Mouse (Mus musculus): ENCODE measurements around the gene Slc25a38. TPM values are rescaled to one million over a fixed set of nuclear protein-coding genes. Genes with fewer than 3 reads are reported as not detected.

Gene Slc25a38
- polyA plus RNA-seq, 1 experiment from 2014 or later: 34.8 TPM

DNA sequence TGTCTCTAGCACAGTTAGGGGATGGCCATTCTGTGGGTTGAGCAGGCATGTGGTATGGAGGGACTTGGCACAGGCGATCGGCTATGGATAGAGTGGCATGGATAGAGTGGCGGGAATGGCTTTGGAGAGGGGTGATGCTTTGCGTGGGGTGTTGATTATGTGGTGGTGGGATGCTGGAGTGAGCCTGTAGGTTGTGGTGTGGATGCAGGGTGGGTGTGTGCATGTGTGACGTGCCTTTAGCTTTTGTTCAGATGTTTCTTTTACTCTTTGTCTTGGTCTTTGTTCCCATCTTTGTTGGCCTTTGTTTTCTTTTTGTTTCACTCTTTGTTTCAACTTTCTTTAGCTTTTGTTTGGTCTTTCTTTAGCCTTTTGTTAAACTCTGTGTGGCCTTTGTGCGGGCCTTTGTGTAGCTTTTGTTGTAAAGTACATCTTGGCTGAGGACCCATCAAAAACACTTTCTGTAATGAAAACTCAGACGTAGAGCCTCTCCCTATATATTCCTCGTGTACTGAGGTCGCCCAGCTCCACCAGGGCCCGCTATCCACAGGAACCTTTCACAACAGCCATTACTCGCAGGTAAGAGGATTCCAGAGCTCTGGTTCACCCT, 39.2 kb downstream of the Slc25a38 start, which contains the start of gene Mobp:
Gene Mobp (plus strand): TSS at position 486 of the 607 bp plus-strand sequence.
- Histone ChIP-seq H3K9ac (ENCODE audit: low read length) (no peak within 1 kb of the TSS), H3K36me3 (ENCODE audit: control insufficient read depth, insufficient read depth, low read length) (no peaks in the 10 kb centered on the region), H3K9me3 (replicated peaks; ENCODE audit: control insufficient read depth, low read length) (no peaks in the 10 kb centered on the region), H3K4me2 (ENCODE audit: low read depth, low read length) (no peak within 1 kb of the TSS), H3K27me3 (ENCODE audit: control insufficient read depth, insufficient read depth, low read length) (no peaks in the 10 kb centered on the region), H3K4me1 (ENCODE audit: control insufficient read depth, insufficient read depth, low read length) (no peaks in the 10 kb centered on the region), H3K27ac (ENCODE audit: low read length) (no peak within 1 kb of the TSS), H3K4me3 (replicated peaks; ENCODE audit: low read length) (no peak within 1 kb of the TSS)
- ATAC-seq (ENCODE audit: insufficient read depth, low FRiP score): no peak
- WGBS: 75% methylated on average over 11 of the region's 11 CpGs

DNA sequence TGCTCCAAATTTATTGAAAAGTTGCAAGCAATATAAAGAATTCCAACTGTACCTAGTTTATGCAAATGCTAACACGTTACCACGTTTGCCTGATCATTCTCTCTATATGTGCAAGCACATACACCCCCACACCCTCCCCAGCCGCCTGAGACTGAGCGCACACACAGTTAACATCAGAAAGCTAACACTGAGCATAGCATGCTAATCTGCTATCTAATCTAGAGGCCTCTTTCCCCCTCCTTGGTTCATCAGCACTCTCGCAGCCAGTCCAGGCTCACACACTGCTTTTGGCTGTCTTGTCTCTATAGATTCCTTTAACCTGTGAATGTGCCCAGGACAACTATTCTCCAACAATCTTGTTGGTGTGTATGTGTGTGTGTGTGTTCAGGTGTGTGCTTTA, 41.0 kb downstream of the Slc25a38 start:
- 60% methylated on average over 5 of the region's 5 CpGs for WGBS
- no peaks in the 10 kb centered on the region for H3K27me3 ChIP-seq (ENCODE audit: control insufficient read depth, insufficient read depth, low read length)
- H3K36me3 ChIP-seq (ENCODE audit: control insufficient read depth, insufficient read depth, low read length): no peaks in the 10 kb centered on the region
- no peak overlapping the region for H3K4me3 ChIP-seq (replicated peaks; ENCODE audit: low read length)
- H3K4me2 ChIP-seq (ENCODE audit: low read depth, low read length): no peak overlapping the region
- no peak overlapping the region for H3K27ac ChIP-seq (ENCODE audit: low read length)
- no peak for ATAC-seq (ENCODE audit: insufficient read depth, low FRiP score)
- no peaks in the 10 kb centered on the region for H3K4me1 ChIP-seq (ENCODE audit: control insufficient read depth, insufficient read depth, low read length)
- H3K9ac ChIP-seq (ENCODE audit: low read length): no peak overlapping the region
- H3K9me3 ChIP-seq (replicated peaks; ENCODE audit: control insufficient read depth, low read length): no peaks in the 10 kb centered on the region

DNA sequence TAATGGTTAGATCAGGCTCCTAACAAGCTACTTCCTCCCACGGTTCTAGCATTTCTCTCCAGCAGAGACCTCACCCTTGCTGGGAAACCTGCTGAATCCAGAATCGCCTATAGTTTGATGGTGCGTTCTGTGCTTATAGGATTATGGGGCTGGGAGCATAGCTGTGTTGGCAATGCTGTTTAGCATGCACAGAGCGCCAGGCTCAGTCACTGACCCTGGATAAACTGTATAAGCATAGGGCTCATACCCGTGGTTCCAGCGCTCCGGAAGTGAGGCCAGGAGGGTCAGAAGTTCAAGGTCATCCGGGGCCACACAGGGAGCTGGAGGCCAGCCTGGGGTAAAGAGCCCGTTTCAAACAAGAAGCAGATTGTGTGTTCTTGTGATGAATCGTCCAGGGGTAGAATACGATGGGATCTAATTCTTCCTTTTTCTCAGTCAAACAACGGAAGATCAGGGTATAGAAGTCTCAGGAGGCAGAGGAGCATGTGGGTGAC, 41.8 kb downstream of the Slc25a38 start:
- ATAC-seq (ENCODE audit: insufficient read depth, low FRiP score): no peak
- Histone ChIP-seq H3K4me2 (ENCODE audit: low read depth, low read length) (no peak overlapping the region), H3K27me3 (ENCODE audit: control insufficient read depth, insufficient read depth, low read length) (no peaks in the 10 kb centered on the region), H3K9ac (ENCODE audit: low read length) (no peak overlapping the region), H3K4me3 (replicated peaks; ENCODE audit: low read length) (no peak overlapping the region), H3K9me3 (replicated peaks; ENCODE audit: control insufficient read depth, low read length) (no peaks in the 10 kb centered on the region), H3K4me1 (ENCODE audit: control insufficient read depth, insufficient read depth, low read length) (no peaks in the 10 kb centered on the region), H3K27ac (ENCODE audit: low read length) (no peak overlapping the region), H3K36me3 (ENCODE audit: control insufficient read depth, insufficient read depth, low read length) (no peaks in the 10 kb centered on the region)
- 71% methylated on average over 12 of the region's 12 CpGs for WGBS

DNA sequence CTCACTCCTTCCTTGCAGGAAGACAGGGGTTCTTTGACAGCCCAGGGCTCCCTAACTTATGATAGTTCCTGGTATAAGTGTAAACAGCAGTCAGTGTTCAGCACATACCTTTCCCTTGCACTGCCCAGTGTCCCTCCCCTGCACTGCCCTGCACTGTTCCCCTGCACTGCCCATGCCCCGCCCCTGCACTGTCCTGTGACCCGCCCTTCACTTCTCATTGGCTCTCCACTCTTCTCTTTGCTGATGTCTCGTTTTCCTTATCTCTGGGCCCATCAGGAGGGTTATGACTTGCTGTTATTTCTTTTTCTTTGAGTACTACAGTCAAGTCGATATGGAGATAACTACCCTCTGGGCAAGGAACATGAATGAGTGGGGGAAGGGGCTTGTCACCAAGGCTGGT, 47.9 kb downstream of the Slc25a38 start:
- WGBS: 24% methylated on average over 4 of the region's 4 CpGs
- H3K4me3 ChIP-seq (replicated peaks; ENCODE audit: low read length): no peak overlapping the region
- H3K36me3 ChIP-seq (ENCODE audit: control insufficient read depth, insufficient read depth, low read length): no peaks in the 10 kb centered on the region
- H3K4me1 ChIP-seq (ENCODE audit: control insufficient read depth, insufficient read depth, low read length): no peaks in the 10 kb centered on the region
- no peaks in the 10 kb centered on the region for H3K27me3 ChIP-seq (ENCODE audit: control insufficient read depth, insufficient read depth, low read length)
- no peaks in the 10 kb centered on the region for H3K9me3 ChIP-seq (replicated peaks; ENCODE audit: control insufficient read depth, low read length)
- no peak overlapping the region for H3K27ac ChIP-seq (ENCODE audit: low read length)
- H3K4me2 ChIP-seq (ENCODE audit: low read depth, low read length): no peak overlapping the region
- H3K9ac ChIP-seq (ENCODE audit: low read length): no peak overlapping the region
- 0 out of 2 replicates have a peak, but pooled peaks have one; percentile 71 for ATAC-seq (ENCODE audit: insufficient read depth, low FRiP score)

DNA sequence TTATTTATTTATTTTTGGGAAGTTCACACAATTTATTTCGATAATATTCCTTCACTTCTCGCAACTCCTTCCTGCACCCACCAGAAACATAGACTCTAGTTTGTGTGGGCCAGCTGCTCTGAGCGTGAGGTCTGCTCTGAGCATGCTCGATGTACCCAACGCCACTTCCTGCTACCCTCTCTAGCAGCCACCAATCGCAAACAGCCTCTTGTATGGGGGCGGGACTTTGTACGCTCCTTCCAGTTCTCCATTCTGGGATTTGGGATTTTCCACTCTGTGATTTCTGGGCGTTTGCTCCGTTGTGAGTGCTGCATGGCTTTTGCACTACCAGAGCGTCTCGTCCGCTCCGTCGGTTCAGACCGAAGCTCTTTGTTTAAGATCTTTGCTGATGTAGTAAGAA, 53.7 kb downstream of the Slc25a38 start:
- H3K4me2 ChIP-seq (ENCODE audit: low read depth, low read length): no peak overlapping the region
- H3K36me3 ChIP-seq (ENCODE audit: control insufficient read depth, insufficient read depth, low read length): no peaks in the 10 kb centered on the region
- H3K4me1 ChIP-seq (ENCODE audit: control insufficient read depth, insufficient read depth, low read length): no peaks in the 10 kb centered on the region
- no peak for ATAC-seq (ENCODE audit: insufficient read depth, low FRiP score)
- H3K27me3 ChIP-seq (ENCODE audit: control insufficient read depth, insufficient read depth, low read length): no peaks in the 10 kb centered on the region
- H3K9ac ChIP-seq (ENCODE audit: low read length): no peak overlapping the region
- WGBS: 89% methylated on average over 16 of the region's 16 CpGs
- H3K9me3 ChIP-seq (replicated peaks; ENCODE audit: control insufficient read depth, low read length): no peaks in the 10 kb centered on the region
- no peak overlapping the region for H3K27ac ChIP-seq (ENCODE audit: low read length)
- no peak overlapping the region for H3K4me3 ChIP-seq (replicated peaks; ENCODE audit: low read length)

DNA sequence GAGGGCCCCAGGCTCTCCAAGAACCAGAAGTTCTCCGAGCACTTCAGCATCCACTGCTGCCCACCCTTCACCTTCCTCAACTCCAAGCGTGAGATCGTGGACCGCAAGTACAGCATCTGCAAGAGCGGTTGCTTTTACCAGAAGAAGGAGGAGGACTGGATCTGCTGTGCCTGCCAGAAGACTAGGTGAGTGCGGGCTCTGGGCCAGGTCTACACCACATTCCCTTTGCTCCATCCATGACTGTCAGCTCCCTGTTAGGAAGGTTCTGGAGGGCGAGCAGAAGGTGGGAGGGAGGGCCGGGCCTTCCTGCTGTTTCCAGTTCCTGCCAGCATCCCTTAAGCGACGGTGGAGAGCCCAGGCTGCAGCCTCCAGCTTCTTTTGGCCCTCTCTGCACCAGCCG, 57.7 kb downstream of the Slc25a38 start:
- ATAC-seq (ENCODE audit: insufficient read depth, low FRiP score): no peak
- H3K4me3 ChIP-seq (replicated peaks; ENCODE audit: low read length): no peak overlapping the region
- no peak overlapping the region for H3K27ac ChIP-seq (ENCODE audit: low read length)
- no peaks in the 10 kb centered on the region for H3K27me3 ChIP-seq (ENCODE audit: control insufficient read depth, insufficient read depth, low read length)
- H3K36me3 ChIP-seq (ENCODE audit: control insufficient read depth, insufficient read depth, low read length): no peaks in the 10 kb centered on the region
- WGBS: 63% methylated on average over 11 of the region's 11 CpGs
- H3K4me1 ChIP-seq (ENCODE audit: control insufficient read depth, insufficient read depth, low read length): no peaks in the 10 kb centered on the region
- no peak overlapping the region for H3K9ac ChIP-seq (ENCODE audit: low read length)
- no peaks in the 10 kb centered on the region; the same call in 1 of the 2 replicates for H3K9me3 ChIP-seq (replicated peaks; ENCODE audit: control insufficient read depth, low read length)
- H3K4me2 ChIP-seq (ENCODE audit: low read depth, low read length): no peak overlapping the region

DNA sequence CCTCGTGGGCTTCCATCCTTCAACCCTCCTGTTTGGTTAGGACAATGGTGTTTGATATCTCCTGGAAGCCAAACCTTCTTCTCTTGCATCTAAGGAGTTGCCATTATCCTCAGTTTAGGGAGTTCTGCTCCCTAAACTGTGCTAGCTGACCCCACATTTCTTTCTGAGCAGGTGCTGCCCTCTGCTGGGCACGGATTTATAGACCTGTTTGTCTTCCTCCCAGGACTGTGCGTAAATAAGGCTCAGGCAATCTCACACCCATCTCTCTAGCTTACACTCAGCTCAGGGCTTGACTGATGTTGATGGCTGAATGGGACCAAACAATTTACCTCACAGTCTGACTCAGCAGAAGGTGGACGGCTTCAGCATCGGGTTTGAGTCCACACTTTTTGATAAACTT, 61.1 kb downstream of the Slc25a38 start:
- Histone ChIP-seq H3K4me3 (replicated peaks; ENCODE audit: low read length) (no peak overlapping the region), H3K36me3 (ENCODE audit: control insufficient read depth, insufficient read depth, low read length) (no peaks in the 10 kb centered on the region), H3K9ac (ENCODE audit: low read length) (no peak overlapping the region), H3K4me1 (ENCODE audit: control insufficient read depth, insufficient read depth, low read length) (no peaks in the 10 kb centered on the region), H3K9me3 (replicated peaks; ENCODE audit: control insufficient read depth, low read length) (no peaks in the 10 kb centered on the region; the same call in 1 of the 2 replicates), H3K4me2 (ENCODE audit: low read depth, low read length) (no peak overlapping the region), H3K27me3 (ENCODE audit: control insufficient read depth, insufficient read depth, low read length) (no peaks in the 10 kb centered on the region), H3K27ac (ENCODE audit: low read length) (no peak overlapping the region)
- ATAC-seq (ENCODE audit: insufficient read depth, low FRiP score): no peak
- 36% methylated on average over 5 of the region's 5 CpGs for WGBS

Other genes starting within 250 kb of the Slc25a38 start
- 43.8 and 45.5 TPM in 2 replicates for gene Wdr48, start 215.5 kb upstream of the Slc25a38 start, polyA plus RNA-seq (2015; fragmentation: Nextera tagmentation; extraction: Ambion mirVana)
- gene Gorasp1, start 172.8 kb upstream of the Slc25a38 start, polyA plus RNA-seq (2015; fragmentation: Nextera tagmentation; extraction: Ambion mirVana): 31.6 and 39.0 TPM in 2 replicates
- gene Ttc21a, start 172.8 kb upstream of the Slc25a38 start, polyA plus RNA-seq (2015; fragmentation: Nextera tagmentation; extraction: Ambion mirVana): 0.04 and 0.15 TPM in 2 replicates
- 5.9 and 7.8 TPM in 2 replicates for gene Csrnp1, start 125.7 kb upstream of the Slc25a38 start, polyA plus RNA-seq (2015; fragmentation: Nextera tagmentation; extraction: Ambion mirVana)
- gene Xirp1, start 86.8 kb upstream of the Slc25a38 start, polyA plus RNA-seq (2015; fragmentation: Nextera tagmentation; extraction: Ambion mirVana): 0.14 and 1.6 TPM in 2 replicates
- gene Cx3cr1, start 40.5 kb upstream of the Slc25a38 start, polyA plus RNA-seq (2015; fragmentation: Nextera tagmentation; extraction: Ambion mirVana): 13.7 and 15.2 TPM in 2 replicates
- 0.97 and 1.0 TPM in 2 replicates for gene Ccr8, start 18.3 kb upstream of the Slc25a38 start, polyA plus RNA-seq (2015; fragmentation: Nextera tagmentation; extraction: Ambion mirVana)
- 1,156 and 1,211 TPM in 2 replicates for gene Rpsa, start 17.3 kb downstream of the Slc25a38 start, polyA plus RNA-seq (2015; fragmentation: Nextera tagmentation; extraction: Ambion mirVana)
- gene Mobp, start 39.3 kb downstream of the Slc25a38 start, polyA plus RNA-seq (2015; fragmentation: Nextera tagmentation; extraction: Ambion mirVana): 1.7 and 2.6 TPM in 2 replicates
- 0.12 and 0.30 TPM in 2 replicates for gene Myrip, start 191.1 kb downstream of the Slc25a38 start, polyA plus RNA-seq (2015; fragmentation: Nextera tagmentation; extraction: Ambion mirVana)